Mouse (Mus musculus) layer of hippocampus, adult 11-12 months (tissue): ENCODE measurements around the gene Padi6.

Source experiments
- DNase-seq: peaks from one replicate; pipeline ENCODE4 v3.0.0; 2022; ENCODE audit warnings: low spot score

Gene Padi6

GRCm38 (mm10) chr4:140707615-140708014 lies 34.8 kb downstream of the Padi6 start:
- DNase-seq, result no peak

- DNase-seq, result no peak
Measured at GRCm38 (mm10) chr4:140704166-140704565, 38.3 kb downstream of the Padi6 start.

GRCm38 (mm10) chr4:140703636-140704035 lies 38.8 kb downstream of the Padi6 start:
- DNase-seq, result no peak

GRCm38 (mm10) chr4:140702611-140703327 lies 39.7 kb downstream of the Padi6 start:
- DNase-seq, result peak; percentile 79

GRCm38 (mm10) chr4:140701716-140702561 lies 40.5 kb downstream of the Padi6 start:
- no peak for DNase-seq

- peak; percentile 79 for DNase-seq
Measured at GRCm38 (mm10) chr4:140701049-140701715, 41.3 kb downstream of the Padi6 start.

GRCm38 (mm10) chr4:140700269-140701018 lies 42.0 kb downstream of the Padi6 start, which contains the start of gene Rcc2:
Rcc2 (plus strand) TSS chr4:140700541.
- DNase-seq, result no peak

- DNase-seq, result peak; percentile 77
Measured at GRCm38 (mm10) chr4:140699441-140700127, 42.9 kb downstream of the Padi6 start.

- DNase-seq, result no peak
Measured at GRCm38 (mm10) chr4:140695675-140696585, 46.5 kb downstream of the Padi6 start.

GRCm38 (mm10) chr4:140695146-140695545 lies 47.3 kb downstream of the Padi6 start:
- DNase-seq, result no peak

GRCm38 (mm10) chr4:140694551-140695060 lies 47.8 kb downstream of the Padi6 start:
- no peak for DNase-seq

- no peak for DNase-seq
Measured at GRCm38 (mm10) chr4:140693513-140693912, 48.9 kb downstream of the Padi6 start.

- DNase-seq, result no peak
Measured at GRCm38 (mm10) chr4:140691481-140691880, 51.0 kb downstream of the Padi6 start.

- DNase-seq, result no peak
Measured at GRCm38 (mm10) chr4:140689873-140690655, 52.4 kb downstream of the Padi6 start.

- DNase-seq, result no peak
Measured at GRCm38 (mm10) chr4:140688826-140689425, 53.5 kb downstream of the Padi6 start.

- no peak for DNase-seq
Measured at GRCm38 (mm10) chr4:140688044-140688825, 54.2 kb downstream of the Padi6 start.

GRCm38 (mm10) chr4:140684881-140685303 lies 57.6 kb downstream of the Padi6 start:
- no peak for DNase-seq
